Mouse (Mus musculus) liver, postnatal 0 days (tissue): ENCODE data around the gene Cry2.

Source experiments
- CTCF ChIP-seq: sonication (generic); IDR thresholded peaks from 2 replicates; pipeline ENCODE4 v1.5.1; 2016; ENCODE audit warnings: antibody characterized with exemption, low read depth
- EP300 ChIP-seq: IDR thresholded peaks from 2 replicates; pipeline ENCODE4 v1.6.1; 2016; ENCODE audit warnings: antibody characterized with exemption, low read depth, mild to moderate bottlenecking

GRCm38 (mm10) chr2:92432299-92433295 is 1.2 kb downstream of the Cry2 start:
- TF ChIP-seq CTCF: no peak
- no peak; the same call in 1 of the 2 replicates for TF ChIP-seq EP300
